Mouse (Mus musculus): ENCODE results near the gene Mms19. TPM values are rescaled to one million over a fixed set of nuclear protein-coding genes. Genes with fewer than 3 reads are reported as not detected.

Mms19 gene
- total RNA-seq, 2 experiments from 2014 or later, result 8.7 to 9.7 TPM

DNA sequence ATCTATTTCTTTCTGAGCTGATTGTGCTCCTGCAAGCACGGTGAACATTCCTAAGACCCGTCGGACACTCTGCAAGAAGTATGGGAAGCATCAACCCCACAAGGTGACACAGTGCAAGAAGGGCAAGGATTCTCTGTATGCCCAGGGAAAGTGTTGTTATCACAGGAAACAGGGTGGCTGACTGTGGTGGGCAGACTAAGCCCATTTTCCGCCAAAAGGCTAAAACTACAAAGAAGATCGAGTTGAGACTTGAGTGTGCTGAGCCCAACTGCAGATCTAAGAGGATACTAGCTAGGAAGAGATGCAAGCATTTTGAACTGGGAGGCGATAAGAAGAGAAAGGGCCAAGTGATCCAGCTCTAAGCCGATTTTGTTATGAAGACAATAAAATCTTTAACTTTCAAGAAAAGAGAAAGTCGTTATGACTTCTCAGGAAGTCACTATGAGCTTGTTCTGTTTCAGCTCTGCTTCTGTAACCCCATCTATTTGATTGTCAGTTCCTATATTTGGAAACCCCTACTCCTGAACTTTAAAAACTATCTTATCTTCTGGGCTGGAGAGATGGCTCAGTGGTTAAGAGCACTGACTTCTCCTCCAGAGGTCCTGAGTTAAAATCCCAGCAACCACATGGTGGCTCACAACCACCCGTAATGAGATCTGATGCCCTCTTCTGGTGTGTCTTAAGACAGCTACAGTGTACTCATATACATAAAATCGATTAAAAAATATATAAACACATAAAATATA is 77.9 kb downstream of the Mms19 start:
- no peak for DNase-seq (ENCODE audit: low spot score)

DNA sequence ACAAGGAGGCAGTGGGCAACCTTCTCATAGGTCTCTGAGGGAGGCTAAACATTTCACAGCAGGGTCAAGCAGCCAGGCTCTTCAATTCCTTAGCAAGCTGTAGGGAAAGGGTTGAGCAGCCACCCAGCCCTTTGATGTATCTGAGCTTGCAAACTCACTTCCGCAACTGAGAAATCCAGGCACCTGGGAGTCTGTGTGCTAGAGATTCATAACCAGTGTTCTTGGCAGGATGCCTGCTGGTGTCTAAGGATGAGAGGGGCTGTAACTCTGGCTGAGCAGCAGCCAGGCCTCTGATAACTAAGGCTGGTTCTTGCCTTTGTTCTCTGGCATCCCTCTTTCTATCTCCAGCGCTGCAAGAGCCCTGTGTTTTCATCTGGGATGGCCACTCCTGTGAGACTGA is 79.3 kb downstream of the Mms19 start:
- no peak for DNase-seq (ENCODE audit: low spot score)

DNA sequence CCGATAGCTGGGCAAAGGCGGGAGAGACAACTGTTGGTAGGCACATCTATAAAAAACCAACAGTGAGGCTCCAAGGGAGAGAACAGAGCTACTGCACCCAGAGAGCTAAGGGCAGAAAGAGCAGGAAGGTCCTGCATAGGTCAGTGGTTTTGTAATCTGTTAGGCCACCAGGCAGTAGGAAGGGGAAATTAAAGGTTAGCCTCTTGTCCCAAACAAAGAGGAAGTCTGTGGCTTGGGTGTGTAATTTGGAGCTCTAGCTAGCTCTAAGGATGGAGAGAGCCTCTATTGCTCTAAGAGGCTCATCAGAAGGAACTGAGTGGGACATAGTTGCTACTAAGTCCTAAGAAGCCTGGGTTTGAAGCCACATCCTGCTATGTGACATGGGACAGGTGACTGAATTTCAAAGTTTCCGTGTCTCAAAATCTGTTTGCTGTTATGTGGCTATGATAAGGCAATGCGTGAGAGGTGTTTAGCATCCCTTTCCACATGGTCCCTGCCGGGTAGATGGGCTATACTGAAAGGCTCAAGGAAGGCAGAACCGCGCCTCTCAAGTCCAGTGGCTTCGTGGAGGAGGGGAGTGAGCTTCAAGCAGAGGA is 80.4 kb downstream of the Mms19 start:
- no peak for DNase-seq (ENCODE audit: low spot score)

DNA sequence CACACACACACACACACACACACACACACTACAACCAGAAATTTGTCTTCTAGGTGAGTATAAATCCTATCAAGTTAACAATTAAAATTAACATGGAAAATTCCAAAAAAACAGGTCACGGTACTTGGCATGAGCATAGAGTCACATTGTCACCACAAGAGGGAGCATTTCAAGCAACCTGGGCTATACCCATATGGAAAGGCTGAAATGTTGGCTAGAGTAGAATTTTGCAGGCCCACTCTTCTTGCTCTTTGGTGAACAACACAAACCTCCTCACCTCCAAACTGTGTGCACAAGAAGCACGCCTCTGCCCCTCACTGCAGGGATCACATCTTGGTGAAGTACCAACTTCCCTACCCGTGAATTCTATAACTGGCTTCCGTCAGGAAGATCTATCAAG is 82.1 kb downstream of the Mms19 start:
- peak; percentile 27 for DNase-seq (ENCODE audit: low spot score)

DNA sequence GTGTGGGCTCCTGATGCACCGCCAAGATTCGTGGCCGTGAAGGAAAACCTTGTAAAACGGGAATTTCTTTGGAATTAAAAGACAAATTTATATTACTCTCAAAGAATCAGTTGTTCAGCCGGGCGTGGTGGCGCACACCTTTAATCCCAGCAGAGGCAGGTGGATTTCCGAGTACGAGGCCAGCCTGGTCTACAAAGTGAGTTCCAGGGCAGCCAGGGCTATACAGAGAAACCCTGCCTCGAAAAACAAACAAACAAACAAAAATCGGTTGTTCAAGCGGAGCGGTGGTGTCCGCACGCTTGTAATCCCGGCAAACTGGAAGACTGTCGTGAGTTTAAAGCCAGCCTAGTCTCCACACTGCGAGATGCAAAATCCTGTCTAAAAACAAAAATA is 84.6 kb downstream of the Mms19 start:
- no peak for DNase-seq (ENCODE audit: low spot score)

DNA sequence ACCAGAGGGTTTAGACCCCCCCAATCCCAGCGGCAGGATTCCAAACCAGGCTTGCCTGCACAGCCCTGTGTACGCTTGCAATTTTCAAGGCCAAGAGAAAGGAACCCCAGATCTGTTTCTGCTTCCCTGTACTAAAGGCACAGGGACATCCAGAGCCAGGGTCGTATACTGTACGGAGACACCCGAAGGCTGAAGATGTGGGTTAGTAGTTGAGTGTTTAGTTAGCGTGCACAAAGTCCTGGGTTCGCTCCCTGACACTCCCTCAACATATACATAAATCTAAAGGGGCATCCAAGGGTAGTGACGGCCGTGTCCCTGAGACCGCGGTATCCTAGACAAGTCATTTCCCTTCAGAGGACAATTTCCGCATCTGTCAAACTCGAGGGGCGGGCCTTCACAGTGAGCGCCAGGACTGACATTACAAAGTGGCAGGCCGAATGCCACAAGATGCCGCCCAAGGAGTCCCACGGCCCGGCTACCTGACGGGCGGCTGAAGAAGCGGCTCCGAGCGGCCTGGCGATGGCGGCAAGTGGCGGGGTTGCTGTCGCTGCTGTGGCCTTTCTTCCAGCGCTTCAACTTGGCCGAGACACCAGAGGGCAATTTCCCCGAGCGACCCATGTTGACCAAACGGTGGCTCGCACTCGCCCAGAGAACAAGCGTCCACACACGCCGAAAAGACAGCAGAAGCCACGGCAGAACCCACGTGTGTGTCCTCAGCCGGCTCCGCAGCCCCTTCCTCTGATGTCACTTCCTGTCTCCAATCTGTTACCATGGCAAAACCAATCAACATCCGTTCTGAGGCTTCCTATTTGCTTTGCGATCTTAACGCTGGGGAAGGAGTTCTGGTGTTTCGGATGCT is 85.3 kb downstream of the Mms19 start, which contains the start of gene Rrp12:
Rrp12 (minus strand) TSS at position 714 of the 859 bp plus-strand sequence.
- peak; percentile 91 for DNase-seq (ENCODE audit: low spot score)

DNA sequence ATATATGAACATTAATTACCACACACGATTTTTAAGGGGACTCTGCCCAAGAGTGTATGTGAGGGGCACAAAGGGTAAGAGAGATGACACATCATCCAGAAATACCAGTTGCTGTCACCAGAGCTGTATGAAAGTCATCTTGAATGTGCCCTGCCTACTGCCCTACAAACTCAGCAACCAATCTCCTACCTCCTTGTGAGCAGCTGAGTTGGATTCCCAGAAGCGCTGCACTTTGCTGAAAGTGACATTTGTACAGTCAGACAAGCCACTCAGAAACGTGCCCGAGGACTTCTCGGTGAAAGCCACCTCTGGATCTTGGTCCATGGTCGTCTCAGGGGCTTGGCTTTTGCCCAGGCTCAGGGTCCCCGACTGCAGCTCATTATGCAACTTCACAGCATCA is 86.0 kb downstream of the Mms19 start:
- DNase-seq (ENCODE audit: low spot score), result peak; percentile 40

Other genes with a start within 250 kb of the Mms19 start
- gene Slit1, start 237.5 kb downstream of the Mms19 start, total RNA-seq (2021), result 1 to 10 TPM in 1 of 2 experiments, under 1 TPM in 1; 0.50 to 1.2 TPM
- 1 to 10 TPM; 8.0 to 8.1 TPM for gene Arhgap19, start 179.1 kb downstream of the Mms19 start, total RNA-seq (2021)
- 1 to 10 TPM; 3.5 to 6.2 TPM for gene Frat1, start 151.2 kb downstream of the Mms19 start, total RNA-seq (2021)
- 10 to 100 TPM in 1 of 2 experiments, 1 to 10 TPM in 1; 6.6 to 12.4 TPM for gene Frat2, start 133.0 kb downstream of the Mms19 start, total RNA-seq (2021)
- gene Rrp12, start 85.0 kb downstream of the Mms19 start, total RNA-seq (2021), result 10 to 100 TPM; 31.0 to 31.2 TPM
- 10 to 100 TPM; 15.0 to 26.3 TPM for gene Pgam1, start 69.2 kb downstream of the Mms19 start, total RNA-seq (2021)
- 10 to 100 TPM; 19.9 to 20.1 TPM for gene Exosc1, start 47.7 kb downstream of the Mms19 start, total RNA-seq (2021)
- gene Zdhhc16, start 47.7 kb downstream of the Mms19 start, total RNA-seq (2021), result 10 to 100 TPM; 17.4 to 20.2 TPM
- gene Ubtd1, start 606 bp upstream of the Mms19 start, total RNA-seq (2021), result 10 to 100 TPM; 15.5 to 17.3 TPM
- gene Ankrd2, start 54.8 kb upstream of the Mms19 start, total RNA-seq (2021), result 100 to 1,000 TPM; 180 to 360 TPM
- gene Hoga1, start 64.5 kb upstream of the Mms19 start, total RNA-seq (2021), result 1 to 10 TPM; 2.8 to 4.2 TPM
- under 1 TPM; 0.48 to 0.85 TPM for gene 4933411K16Rik, start 71.1 kb upstream of the Mms19 start, total RNA-seq (2021)
- 1 to 10 TPM; 4.0 to 4.5 TPM for gene Morn4, start 105.2 kb upstream of the Mms19 start, total RNA-seq (2021)
- 10 to 100 TPM; 13.0 to 13.7 TPM for gene Pi4k2a, start 109.3 kb upstream of the Mms19 start, total RNA-seq (2021)
- 10 to 100 TPM in 1 of 2 experiments, 1 to 10 TPM in 1; 9.1 to 10.4 TPM for gene Avpi1, start 147.9 kb upstream of the Mms19 start, total RNA-seq (2021)
- 1 to 10 TPM; 5.3 to 6.9 TPM for gene Marveld1, start 166.2 kb upstream of the Mms19 start, total RNA-seq (2021)
- gene Zfyve27, start 182.8 kb upstream of the Mms19 start, total RNA-seq (2021), result 10 to 100 TPM; 11.6 to 12.9 TPM
- 1 to 10 TPM; 3.0 to 9.3 TPM for gene Sfrp5, start 221.1 kb upstream of the Mms19 start, total RNA-seq (2021)

Measured in gastrocnemius, adult 18-20 months (tissue).